Mouse (Mus musculus): ENCODE data around the gene Kremen1. TPM values are rescaled to one million over a fixed set of nuclear protein-coding genes. Genes with fewer than 3 reads are reported as not detected.

The Kremen1 gene
- polyA plus RNA-seq, 1 experiment from 2014 or later, result 18.3 TPM

DNA sequence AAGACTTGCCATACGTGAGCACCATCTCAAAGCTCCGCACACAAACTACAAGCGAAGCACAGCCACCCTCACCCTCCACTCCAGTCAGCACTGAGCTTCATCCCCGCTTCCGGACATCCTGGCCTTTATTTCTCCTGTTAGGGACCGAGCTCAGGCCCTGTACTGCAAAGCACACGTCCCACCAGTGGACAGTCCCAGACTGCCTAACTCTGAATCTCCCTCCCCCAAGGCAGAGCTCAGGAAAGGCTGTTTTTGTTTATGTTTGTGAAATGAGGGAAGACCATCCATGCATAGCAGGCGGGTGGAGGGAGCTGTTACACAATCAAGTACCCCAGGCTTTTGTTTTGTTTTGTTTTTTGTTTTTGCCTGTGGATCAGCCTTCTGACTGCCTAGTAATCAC lies 8.6 kb downstream of the Kremen1 start:
- Histone ChIP-seq H3K9me3 (replicated peaks; ENCODE audit: low read length) (no peaks in the 10 kb centered on the region), H3K9ac (ENCODE audit: low read depth, low read length) (no peak overlapping the region), H3K27ac (no peak overlapping the region), H3K4me1 (replicated peaks; ENCODE audit: insufficient read depth, low read length) (peaks cover 34% of the 10 kb centered on the region), H3K4me3 (replicated peaks; ENCODE audit: low read depth, low read length) (no peak overlapping the region), H3K27me3 (ENCODE audit: insufficient read depth, low read length) (no peaks in the 10 kb centered on the region), H3K4me2 (ENCODE audit: low read length) (no peak overlapping the region), H3K36me3 (ENCODE audit: insufficient read depth, low read length) (no peaks in the 10 kb centered on the region)
- DNase-seq (ENCODE audit: low spot score) (no peak), ATAC-seq (replicated peaks; ENCODE audit: low FRiP score, low read depth) (no peak)
- WGBS, result 76% methylated on average over 8 of the region's 8 CpGs
- TF ChIP-seq CTCF (IDR thresholded peaks at IDR 0.05; ENCODE audit: low read depth), result no peak

- H3K36me3 ChIP-seq (ENCODE audit: insufficient read depth, low read length), result no peaks in the 10 kb centered on the region
- no peak overlapping the region for H3K4me2 ChIP-seq (ENCODE audit: low read length)
- no peaks in the 10 kb centered on the region for H3K27me3 ChIP-seq (ENCODE audit: insufficient read depth, low read length)
- no peaks in the 10 kb centered on the region for H3K9me3 ChIP-seq (replicated peaks; ENCODE audit: low read length)
- H3K4me1 ChIP-seq (replicated peaks; ENCODE audit: insufficient read depth, low read length), result peaks cover 24% of the 10 kb centered on the region
- no peak overlapping the region for H3K4me3 ChIP-seq (replicated peaks; ENCODE audit: low read depth, low read length)
- ATAC-seq (replicated peaks; ENCODE audit: low FRiP score, low read depth), result no peak
- H3K27ac ChIP-seq, result no peak overlapping the region
- H3K9ac ChIP-seq (ENCODE audit: low read depth, low read length), result no peak overlapping the region
- DNase-seq (ENCODE audit: low spot score), result peak; percentile 41
- 32% methylated on average over 6 of the region's 6 CpGs for WGBS
- no peak for TF ChIP-seq CTCF (IDR thresholded peaks at IDR 0.05; ENCODE audit: low read depth)
Measured at GRCm38 (mm10) chr11:5251112-5251511, 10.2 kb downstream of the Kremen1 start.

DNA sequence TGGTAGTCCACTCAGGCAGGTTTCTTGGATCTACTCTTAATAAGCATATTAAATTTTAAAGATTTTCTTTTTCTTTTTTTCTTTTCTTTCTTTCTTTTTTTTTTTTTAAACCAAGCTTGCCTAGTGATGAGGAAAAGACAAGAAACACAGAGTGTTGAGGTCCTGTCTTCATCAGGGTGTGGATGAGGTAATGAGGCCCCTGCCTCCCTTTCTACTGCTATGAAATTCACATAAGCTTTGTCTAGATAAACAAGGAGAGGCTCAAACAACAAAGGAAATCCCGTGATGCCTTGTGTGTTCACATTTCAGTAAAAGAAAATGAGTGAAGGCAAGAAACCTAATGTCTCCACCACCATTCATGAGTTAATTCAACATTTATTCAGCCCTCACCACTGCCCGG lies 13.2 kb downstream of the Kremen1 start:
- Histone ChIP-seq H3K9me3 (replicated peaks; ENCODE audit: low read length) (no peaks in the 10 kb centered on the region), H3K9ac (ENCODE audit: low read depth, low read length) (no peak overlapping the region), H3K4me3 (replicated peaks; ENCODE audit: low read depth, low read length) (no peak overlapping the region), H3K36me3 (ENCODE audit: insufficient read depth, low read length) (0 out of 2 replicates have a peak, but pooled peaks cover under 1% of the 10 kb centered on the region), H3K4me2 (ENCODE audit: low read length) (no peak overlapping the region), H3K4me1 (replicated peaks; ENCODE audit: insufficient read depth, low read length) (peaks cover 32% of the 10 kb centered on the region), H3K27me3 (ENCODE audit: insufficient read depth, low read length) (no peaks in the 10 kb centered on the region), H3K27ac (no peak overlapping the region)
- WGBS, result 60% methylated on average over 2 of the region's 2 CpGs
- no peak for ATAC-seq (replicated peaks; ENCODE audit: low FRiP score, low read depth)
- TF ChIP-seq CTCF (IDR thresholded peaks at IDR 0.05; ENCODE audit: low read depth), result no peak
- no peak for DNase-seq (ENCODE audit: low spot score)

DNA sequence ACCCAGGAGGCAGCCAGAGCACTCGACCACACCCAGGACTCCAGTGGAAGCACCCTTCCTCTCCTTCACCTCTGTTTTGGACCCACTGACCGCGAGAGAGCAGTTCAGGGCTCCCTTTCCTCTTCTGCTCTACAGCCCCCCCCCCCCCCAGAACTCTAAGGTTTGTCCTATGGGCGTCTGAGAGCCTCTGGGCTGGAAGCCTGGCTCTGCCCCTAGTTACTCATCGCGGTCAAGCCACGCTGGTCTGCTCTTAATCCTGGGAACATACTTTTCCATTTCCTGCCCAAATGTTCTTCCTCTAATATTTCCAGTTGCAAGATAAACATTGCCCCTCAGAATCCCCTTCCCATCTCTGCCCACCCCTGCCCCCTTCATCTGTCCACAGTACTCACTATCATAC lies 15.9 kb downstream of the Kremen1 start:
- H3K4me3 ChIP-seq (replicated peaks; ENCODE audit: low read depth, low read length), result no peak overlapping the region
- H3K36me3 ChIP-seq (ENCODE audit: insufficient read depth, low read length), result 0 out of 2 replicates have a peak, but pooled peaks cover 4% of the 10 kb centered on the region
- no peak for DNase-seq (ENCODE audit: low spot score)
- TF ChIP-seq CTCF (IDR thresholded peaks at IDR 0.05; ENCODE audit: low read depth), result no peak
- H3K9me3 ChIP-seq (replicated peaks; ENCODE audit: low read length), result no peaks in the 10 kb centered on the region
- ATAC-seq (replicated peaks; ENCODE audit: low FRiP score, low read depth), result no peak
- H3K4me2 ChIP-seq (ENCODE audit: low read length), result no peak overlapping the region
- H3K27ac ChIP-seq, result peak overlapping the region; percentile 47
- no peaks in the 10 kb centered on the region for H3K27me3 ChIP-seq (ENCODE audit: insufficient read depth, low read length)
- H3K9ac ChIP-seq (ENCODE audit: low read depth, low read length), result no peak overlapping the region
- peaks cover 24% of the 10 kb centered on the region for H3K4me1 ChIP-seq (replicated peaks; ENCODE audit: insufficient read depth, low read length)
- 70% methylated on average over 7 of the region's 7 CpGs for WGBS

DNA sequence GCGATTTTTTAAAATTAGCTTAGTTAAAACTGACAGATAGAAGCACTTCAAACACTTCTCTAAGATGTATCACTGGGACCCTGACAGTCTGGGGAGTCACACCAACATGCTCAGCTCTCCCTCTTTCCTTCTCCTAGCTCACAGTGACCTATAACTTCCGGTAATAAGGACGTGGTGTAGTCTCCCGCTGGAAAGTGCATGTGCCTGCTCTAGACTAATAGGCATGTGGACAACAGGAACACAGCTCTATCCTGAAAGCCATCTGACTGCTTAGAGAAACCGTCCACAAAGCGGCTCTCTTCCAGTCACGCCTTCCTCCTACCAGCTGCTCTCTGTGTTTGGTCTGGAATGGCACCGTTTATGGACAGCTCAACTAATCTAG lies 16.6 kb downstream of the Kremen1 start:
- ATAC-seq (replicated peaks; ENCODE audit: low FRiP score, low read depth) (peak; percentile 38; the same call in 1 of the 2 replicates), DNase-seq (ENCODE audit: low spot score) (peak; percentile 59)
- Histone ChIP-seq H3K9ac (ENCODE audit: low read depth, low read length) (no peak overlapping the region), H3K27ac (peak overlapping the region; percentile 47), H3K9me3 (replicated peaks; ENCODE audit: low read length) (no peaks in the 10 kb centered on the region), H3K4me2 (ENCODE audit: low read length) (peak overlapping the region; percentile 21; the same call in 1 of the 2 replicates), H3K4me3 (replicated peaks; ENCODE audit: low read depth, low read length) (no peak overlapping the region), H3K27me3 (ENCODE audit: insufficient read depth, low read length) (no peaks in the 10 kb centered on the region), H3K36me3 (ENCODE audit: insufficient read depth, low read length) (0 out of 2 replicates have a peak, but pooled peaks cover 4% of the 10 kb centered on the region), H3K4me1 (replicated peaks; ENCODE audit: insufficient read depth, low read length) (peaks cover 31% of the 10 kb centered on the region)
- 38% methylated on average over 8 of the region's 8 CpGs for WGBS
- no peak for TF ChIP-seq CTCF (IDR thresholded peaks at IDR 0.05; ENCODE audit: low read depth)

DNA sequence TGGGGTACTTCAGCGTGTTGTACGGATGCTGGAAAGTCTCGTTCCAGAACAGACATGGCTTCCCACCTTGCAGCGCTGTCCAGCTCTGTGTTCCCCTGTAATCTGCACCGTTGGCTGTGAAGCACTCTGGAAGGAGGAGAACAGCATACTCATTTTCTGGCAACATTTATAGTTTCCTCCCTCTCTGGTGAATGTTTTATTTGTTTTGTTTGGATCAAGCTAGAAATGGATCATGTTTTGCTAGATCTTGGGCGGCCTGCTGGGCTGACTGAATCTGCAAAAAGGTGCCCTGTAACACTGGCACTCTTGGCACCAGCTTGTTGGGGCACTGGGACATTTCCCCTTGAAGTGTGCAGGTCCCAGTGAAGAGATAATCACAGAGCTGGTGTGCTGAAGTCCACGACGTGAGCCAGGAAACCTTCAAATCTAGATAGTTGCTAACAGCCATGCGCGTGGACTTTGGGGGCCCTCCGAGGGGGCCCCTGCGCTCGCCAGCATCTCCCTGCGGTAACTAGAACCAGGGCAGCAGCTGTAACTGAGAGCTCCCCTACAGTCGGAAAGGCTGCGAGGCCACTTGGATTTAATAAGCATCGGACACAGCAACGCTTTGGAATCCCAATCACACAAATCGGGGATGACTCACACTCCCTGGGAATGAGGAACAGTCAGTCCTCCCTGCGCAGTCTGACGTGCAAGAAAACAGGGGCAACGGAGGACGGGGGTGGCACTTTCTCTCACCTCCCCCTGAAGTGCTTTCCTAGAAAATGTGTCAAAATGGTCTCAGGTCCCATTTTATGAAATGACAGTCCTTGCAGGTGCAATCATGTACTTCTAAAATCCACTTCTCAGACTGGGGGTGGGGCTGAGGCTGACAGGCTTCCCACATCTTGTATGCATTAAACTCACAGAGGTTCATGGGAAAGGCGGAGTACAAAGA lies 17.3 kb downstream of the Kremen1 start:
- Histone ChIP-seq H3K9me3 (replicated peaks; ENCODE audit: low read length) (no peaks in the 10 kb centered on the region), H3K9ac (ENCODE audit: low read depth, low read length) (no peak overlapping the region), H3K27ac (peak overlapping the region; percentile 47), H3K4me2 (ENCODE audit: low read length) (peak overlapping the region; percentile 21; the same call in 1 of the 2 replicates), H3K27me3 (ENCODE audit: insufficient read depth, low read length) (no peaks in the 10 kb centered on the region), H3K4me1 (replicated peaks; ENCODE audit: insufficient read depth, low read length) (peaks cover 35% of the 10 kb centered on the region), H3K36me3 (ENCODE audit: insufficient read depth, low read length) (0 out of 2 replicates have a peak, but pooled peaks cover 4% of the 10 kb centered on the region), H3K4me3 (replicated peaks; ENCODE audit: low read depth, low read length) (no peak overlapping the region)
- TF ChIP-seq CTCF (IDR thresholded peaks at IDR 0.05; ENCODE audit: low read depth), result no peak
- ATAC-seq (replicated peaks; ENCODE audit: low FRiP score, low read depth), result no peak; the same call in 1 of the 2 replicates
- DNase-seq (ENCODE audit: low spot score), result peak; percentile 81
- 32% methylated on average over 24 of the region's 24 CpGs for WGBS

All from kidney, postnatal 0 days (tissue).